Mouse (Mus musculus) spleen, adult 2 months (tissue): Measurements from ENCODE around the gene Olfr95.

Source experiments
- CTCF ChIP-seq: fragments of 200-500 bp; IDR thresholded peaks from 2 replicates; pipeline ENCODE4 v1.5.1; 2011; ENCODE audit warnings: mild to moderate bottlenecking, inconsistent platforms; ENCODE audit not compliant: insufficient read depth, insufficient read length, insufficient replicate concordance; ENCODE audit errors: extremely low read depth
- POLR2A ChIP-seq: fragments of 200-500 bp; IDR thresholded peaks from 2 replicates; pipeline ENCODE4 v1.6.1; 2011; ENCODE audit warnings: low read depth, low read length, inconsistent platforms

GRCm38 (mm10) chr17:37249460-37249859, 36.5 kb upstream of the Olfr95 start:
- TF ChIP-seq CTCF (no peak), POLR2A (no peak)
